Comparison of ENCODE assay signal across 8 mouse cellular contexts in the genomic region with DNA sequence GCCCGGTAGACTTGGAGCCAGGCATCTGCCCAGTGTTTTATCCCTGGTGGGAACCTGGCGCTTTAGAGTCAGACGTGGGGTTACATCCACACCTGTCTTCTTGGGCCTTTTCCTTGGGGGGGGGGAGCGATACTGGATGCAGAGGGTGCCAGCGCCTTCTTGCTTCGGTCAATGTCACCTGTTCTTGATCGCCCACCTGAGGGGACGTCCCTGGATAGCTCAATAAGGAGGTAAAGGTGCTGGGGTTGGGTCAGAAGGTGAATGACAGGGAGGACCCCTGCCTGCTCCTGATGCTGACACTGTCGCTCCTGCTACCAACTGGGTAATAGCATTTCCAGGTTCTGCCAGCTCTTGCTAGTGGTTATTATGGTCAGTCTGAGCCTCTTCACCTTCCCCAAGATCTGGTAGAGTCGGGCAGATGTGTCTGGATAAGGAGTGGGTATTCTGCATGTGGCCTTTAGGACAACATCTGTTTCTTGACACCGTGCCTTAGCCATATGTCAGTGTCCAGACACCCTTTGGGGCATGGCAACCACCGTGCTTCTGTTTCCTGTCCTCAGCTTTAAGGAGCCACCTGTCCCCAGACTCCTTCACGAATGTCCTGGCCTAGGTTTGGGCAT. TPM values are rescaled to one million over a fixed set of nuclear protein-coding genes. Genes with fewer than 3 reads are reported as not detected.
DNase-seq lines count a peak whose midpoint lies in the region; ATAC-seq and TF ChIP-seq lines count a peak whose summit lies in the region.

No protein-coding gene starts in this region.

- H3K27ac ChIP-seq in lung, embryonic 16.5 days (ENCODE audit: low read length) = no peak overlapping the region
- no peak overlapping the region for H3K27ac ChIP-seq in limb, embryonic 15.5 days
- no peak overlapping the region for H3K27ac ChIP-seq in stomach, postnatal 0 days (replicated peaks)

- H3K27me3 ChIP-seq in lung, embryonic 16.5 days (ENCODE audit: control insufficient read depth, insufficient read depth, low read depth, low read length) = peaks cover 67% of the 10 kb centered on the region
- H3K27me3 ChIP-seq in limb, embryonic 15.5 days = peaks cover 85% of the 10 kb centered on the region
- H3K27me3 ChIP-seq in stomach, postnatal 0 days (ENCODE audit: control insufficient read depth, insufficient read depth, low read length) = peaks cover 10% of the 10 kb centered on the region; the same call in 1 of the 2 replicates

- peak overlapping the region; percentile 99 for H3K4me2 ChIP-seq in lung, embryonic 16.5 days (ENCODE audit: low read depth, low read length)
- H3K4me2 ChIP-seq in limb, embryonic 15.5 days = peak overlapping the region; percentile 99
- H3K4me2 ChIP-seq in stomach, postnatal 0 days (replicated peaks; ENCODE audit: low read depth) = peak overlapping the region; percentile 99

- 13% methylated on average over 13 of the region's 13 CpGs for WGBS in lung, embryonic 16.5 days
- 11% methylated on average over 13 of the region's 13 CpGs for WGBS in limb, embryonic 15.5 days
- 14% methylated on average over 13 of the region's 13 CpGs for WGBS in stomach, postnatal 0 days

- H3K4me1 ChIP-seq in lung, embryonic 16.5 days (replicated peaks; ENCODE audit: control insufficient read depth, insufficient read depth, low read length) = peaks cover 5% of the 10 kb centered on the region; the same call in 1 of the 2 replicates
- peaks cover 16% of the 10 kb centered on the region for H3K4me1 ChIP-seq in limb, embryonic 15.5 days
- H3K4me1 ChIP-seq in stomach, postnatal 0 days (replicated peaks; ENCODE audit: control insufficient read depth, insufficient read depth) = 0 out of 2 replicates have a peak, but pooled peaks cover 3% of the 10 kb centered on the region

- peak overlapping the region; percentile 59 for H3K4me3 ChIP-seq in lung, embryonic 16.5 days (ENCODE audit: low read length)
- H3K4me3 ChIP-seq in limb, embryonic 15.5 days = peak overlapping the region; percentile 65
- H3K4me3 ChIP-seq in stomach, postnatal 0 days (ENCODE audit: low read depth, low read length) = peak overlapping the region; percentile 56

- no peak overlapping the region for H3K9ac ChIP-seq in lung, embryonic 16.5 days (ENCODE audit: low read length)
- H3K9ac ChIP-seq in limb, embryonic 15.5 days = no peak overlapping the region
- no peak overlapping the region for H3K9ac ChIP-seq in stomach, postnatal 0 days (ENCODE audit: low read length)

- H3K36me3 ChIP-seq in lung, embryonic 16.5 days (ENCODE audit: control insufficient read depth, insufficient read depth, low read length) = no peaks in the 10 kb centered on the region
- no peaks in the 10 kb centered on the region for H3K36me3 ChIP-seq in limb, embryonic 15.5 days
- H3K36me3 ChIP-seq in stomach, postnatal 0 days (ENCODE audit: control insufficient read depth, insufficient read depth, low read length) = no peaks in the 10 kb centered on the region

- TF ChIP-seq CTCF in stomach, postnatal 0 days (IDR thresholded peaks at IDR 0.05; ENCODE audit: low read depth) = no peak

- DNase-seq in cerebellum, adult 11 months = peak; percentile 33
- DNase-seq in cerebellum, postnatal 4 days (ENCODE audit: low spot score in 2 of 2) = no peak
- no peak for DNase-seq in lung, postnatal 14 days
- DNase-seq in stomach, postnatal 0 days (ENCODE audit: low spot score) = no peak
- DNase-seq in left cerebral cortex, postnatal 25 days (ENCODE audit: low spot score in 2 of 2) = no peak
- no peak for DNase-seq in urinary bladder, postnatal 4 days (ENCODE audit: low spot score in 2 of 2)

- no peak for ATAC-seq in lung, embryonic 16.5 days (ENCODE audit: low read depth)
- no peak for ATAC-seq in limb, embryonic 15.5 days (ENCODE audit: insufficient number of reproducible peaks, low FRiP score, low TSS enrichment, low read depth)
- ATAC-seq in stomach, postnatal 0 days (ENCODE audit: low FRiP score, low TSS enrichment) = no peak

- no peak for TF ChIP-seq EP300 in stomach, postnatal 0 days (optimal IDR thresholded peaks at IDR 0.05)

- H3K9me3 ChIP-seq in lung, embryonic 16.5 days (ENCODE audit: control insufficient read depth, low read length) = no peaks in the 10 kb centered on the region
- no peaks in the 10 kb centered on the region for H3K9me3 ChIP-seq in limb, embryonic 15.5 days
- H3K9me3 ChIP-seq in stomach, postnatal 0 days (ENCODE audit: control insufficient read depth, low read length) = no peaks in the 10 kb centered on the region

- intact Hi-C loops in left cerebral cortex, postnatal 25 days (cut with DNase I) = no loop called here

RNA-seq across cellular contexts. Expression of a gene that starts 1.4 kb away (rescaled TPM):
- 0.38 and 0.60 TPM in 2 replicates for polyA plus RNA-seq in lung, embryonic 16.5 days (2015; fragmentation: Nextera tagmentation; extraction: Ambion mirVana)
- 0.37 and 0.41 TPM in 2 replicates for polyA plus RNA-seq in limb, embryonic 15.5 days (2015; fragmentation: Nextera tagmentation; extraction: Ambion mirVana)
- polyA plus RNA-seq in stomach, postnatal 0 days (2015; fragmentation: Nextera tagmentation; extraction: Ambion mirVana) = 0.15 and 0.16 TPM in 2 replicates
- 10 to 100 TPM; 25.4 to 40.2 TPM for total RNA-seq in left cerebral cortex, postnatal 25 days (2021)
